Mouse (Mus musculus) midbrain, embryonic 11.5 days (tissue): ENCODE measurements at regions not wholly inside any gene's neighbourhood (a gene's known extent, or its start where the extent isn't known, plus 50 kb on each side); places are given as distances from the start of the nearest gene placed in this dataset.

ENCODE experiments used
- ATAC-seq: fragments of 200-750 bp; cut with Nextera tagmentation; 2 replicates; pipeline ENCODE4 v1.8.0; 2017; ENCODE audit warnings: moderate TSS enrichment, moderate library complexity; ENCODE audit not compliant: low FRiP score
- DNase-seq: peaks from one replicate; pipeline ENCODE4 v3.0.0; 2015; ENCODE audit warnings: low spot score; ENCODE audit errors: missing footprints
- H3K27ac ChIP-seq: fragments of 300-500 bp; sonication (generic); 2 replicates; pipeline ENCODE4 v1.5.1; 2014; ENCODE audit warnings: low read depth, low read length
- H3K27me3 ChIP-seq: fragments of 300-500 bp; sonication (generic); 2 replicates; pipeline ENCODE4 v1.6.1; 2014; ENCODE audit warnings: mild to moderate bottlenecking, low read length, moderate library complexity, mixed read lengths; ENCODE audit not compliant: control insufficient read depth, insufficient read depth
- H3K36me3 ChIP-seq: fragments of 300-500 bp; sonication (generic); 2 replicates; pipeline ENCODE4 v1.6.1; 2014; ENCODE audit warnings: mild to moderate bottlenecking, low read length, moderate library complexity, mixed read lengths; ENCODE audit not compliant: control insufficient read depth, insufficient read depth
- H3K4me1 ChIP-seq: fragments of 300-500 bp; sonication (generic); 2 replicates; pipeline ENCODE4 v1.6.1; 2014; ENCODE audit warnings: low read length; ENCODE audit not compliant: control insufficient read depth, insufficient read depth
- H3K4me2 ChIP-seq: fragments of 300-500 bp; sonication (generic); 2 replicates; pipeline ENCODE4 v1.6.1; 2014; ENCODE audit warnings: mild to moderate bottlenecking, moderate library complexity
- H3K4me3 ChIP-seq: fragments of 300-500 bp; sonication (generic); 2 replicates; pipeline ENCODE4 v1.5.1; 2014; ENCODE audit warnings: low read depth, low read length
- H3K9ac ChIP-seq: fragments of 300-500 bp; sonication (generic); 2 replicates; pipeline ENCODE4 v1.6.1; 2014; ENCODE audit warnings: low read length
- H3K9me3 ChIP-seq: fragments of 300-500 bp; sonication (generic); 2 replicates; pipeline ENCODE4 v1.6.1; 2016; ENCODE audit warnings: low read length; ENCODE audit not compliant: control insufficient read depth
- WGBS: fragments of 180-500 bp; shearing (Covaris S2); extraction: QIAGEN DNeasy Blood & Tissue Kit; methylation state at CpG from one replicate; pipeline ENCODE4 v1.1.7; 2014; 5-methylcytosine and 5-hydroxymethylcytosine counted together

DNA sequence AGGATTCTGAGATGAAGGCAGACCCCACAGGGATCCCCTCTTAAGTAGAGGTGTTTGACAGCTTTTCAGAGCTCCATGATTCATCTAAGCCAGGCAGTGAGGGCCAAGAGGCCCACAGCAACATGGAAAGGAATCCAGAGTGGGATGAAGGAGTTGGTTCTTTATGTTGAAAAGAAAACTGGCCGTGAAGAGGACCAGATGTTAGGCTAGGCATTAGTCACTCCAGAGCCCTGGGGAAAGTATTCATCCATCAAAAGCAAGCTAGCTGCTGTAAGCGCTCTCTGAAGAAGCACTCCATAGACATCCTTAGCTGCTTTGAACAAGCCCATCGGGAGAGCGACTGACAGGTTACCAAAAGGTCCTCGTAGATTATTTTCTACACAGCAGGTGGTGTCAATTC lies 383.6 kb downstream of the Cd83 start:
- no peak for ATAC-seq
- Histone ChIP-seq H3K4me1 (no peaks in the 10 kb centered on the region), H3K9ac (no peak overlapping the region), H3K4me3 (no peak overlapping the region), H3K36me3 (no peaks in the 10 kb centered on the region), H3K27me3 (no peaks in the 10 kb centered on the region), H3K9me3 (no peaks in the 10 kb centered on the region), H3K27ac (no peak overlapping the region), H3K4me2 (no peak overlapping the region)
- DNase-seq: peak; percentile 79
- 72% methylated on average over 5 of the region's 5 CpGs for WGBS

DNA sequence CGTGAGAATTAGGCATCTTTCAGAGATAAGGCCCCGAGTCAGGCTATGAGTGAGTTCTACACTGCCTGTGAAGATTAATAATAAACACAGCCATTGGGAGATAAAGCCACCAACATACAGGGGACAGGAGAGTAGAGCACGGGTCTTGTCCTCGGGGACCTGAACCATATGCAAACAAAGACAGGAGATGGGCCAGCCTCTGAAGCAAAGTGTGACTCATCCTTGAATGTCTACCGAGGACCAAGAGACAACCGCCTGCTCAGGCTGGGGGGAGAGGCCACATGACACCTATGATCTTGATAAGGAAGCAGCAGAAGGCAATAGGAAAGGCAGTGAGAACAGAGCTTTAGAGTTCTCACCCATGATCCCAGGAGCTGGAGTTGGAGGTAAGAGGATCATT lies 387.1 kb downstream of the Cd83 start:
- no peaks in the 10 kb centered on the region for H3K27me3 ChIP-seq
- WGBS: 84% methylated on average over 6 of the region's 6 CpGs

DNA sequence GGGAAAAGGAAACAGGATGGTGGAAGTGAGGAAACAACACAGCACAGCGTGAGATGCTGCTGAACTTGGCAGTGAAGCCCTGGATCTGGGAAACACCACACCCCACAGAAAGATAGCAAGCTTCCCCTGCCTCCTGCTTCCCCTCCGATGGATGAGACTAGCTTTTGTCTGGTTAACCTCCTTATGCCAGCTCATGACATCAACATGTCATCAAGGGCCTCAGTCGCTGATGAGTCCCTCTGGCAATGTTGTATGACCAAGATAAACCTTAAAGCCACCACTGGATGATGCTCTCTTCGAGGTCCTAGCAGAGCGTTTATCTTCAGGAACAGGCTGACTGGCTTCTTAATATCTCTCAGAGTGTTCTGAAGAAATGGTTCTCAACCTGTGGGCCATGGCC lies 388.1 kb downstream of the Cd83 start:
- WGBS: 95% methylated on average over 5 of the region's 5 CpGs
- ATAC-seq (no peak), DNase-seq (no peak)
- Histone ChIP-seq H3K9ac (no peak overlapping the region), H3K4me1 (no peaks in the 10 kb centered on the region), H3K27me3 (no peaks in the 10 kb centered on the region), H3K36me3 (no peaks in the 10 kb centered on the region), H3K4me3 (no peak overlapping the region), H3K9me3 (no peaks in the 10 kb centered on the region), H3K4me2 (no peak overlapping the region), H3K27ac (no peak overlapping the region)

More for the DNA sequence above, 387.1 kb downstream of the Cd83 start:
- no peak for ATAC-seq
- H3K27ac ChIP-seq: no peak overlapping the region
- H3K4me2 ChIP-seq: no peak overlapping the region
- no peaks in the 10 kb centered on the region for H3K9me3 ChIP-seq
- no peaks in the 10 kb centered on the region for H3K4me1 ChIP-seq
- H3K9ac ChIP-seq: no peak overlapping the region
- no peak for DNase-seq
- H3K4me3 ChIP-seq: no peak overlapping the region
- no peaks in the 10 kb centered on the region for H3K36me3 ChIP-seq

DNA sequence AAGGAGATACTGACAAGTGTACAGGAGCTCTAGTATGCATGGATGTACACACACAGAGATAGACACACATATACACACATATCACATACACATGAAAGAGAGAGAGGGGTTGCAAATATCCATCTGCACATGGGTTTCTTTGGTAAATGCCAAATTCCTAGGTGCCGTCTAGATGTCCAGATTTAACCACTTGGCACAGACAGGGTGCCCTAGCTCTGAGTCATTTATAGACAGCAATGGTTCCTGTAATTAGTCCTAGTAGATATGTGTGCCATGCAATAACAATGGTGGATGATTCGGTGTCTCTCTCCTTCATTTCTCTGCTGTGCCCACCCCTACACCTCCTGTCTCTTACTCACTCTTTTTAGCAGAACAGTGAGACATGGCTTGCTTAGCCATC lies 389.7 kb downstream of the Cd83 start:
- Histone ChIP-seq H3K9ac (no peak overlapping the region), H3K4me1 (no peaks in the 10 kb centered on the region), H3K27ac (no peak overlapping the region), H3K9me3 (no peaks in the 10 kb centered on the region), H3K36me3 (no peaks in the 10 kb centered on the region), H3K4me3 (no peak overlapping the region), H3K27me3 (no peaks in the 10 kb centered on the region), H3K4me2 (no peak overlapping the region)
- WGBS: 94% methylated on average over 2 of the region's 2 CpGs
- DNase-seq: no peak
- no peak for ATAC-seq

DNA sequence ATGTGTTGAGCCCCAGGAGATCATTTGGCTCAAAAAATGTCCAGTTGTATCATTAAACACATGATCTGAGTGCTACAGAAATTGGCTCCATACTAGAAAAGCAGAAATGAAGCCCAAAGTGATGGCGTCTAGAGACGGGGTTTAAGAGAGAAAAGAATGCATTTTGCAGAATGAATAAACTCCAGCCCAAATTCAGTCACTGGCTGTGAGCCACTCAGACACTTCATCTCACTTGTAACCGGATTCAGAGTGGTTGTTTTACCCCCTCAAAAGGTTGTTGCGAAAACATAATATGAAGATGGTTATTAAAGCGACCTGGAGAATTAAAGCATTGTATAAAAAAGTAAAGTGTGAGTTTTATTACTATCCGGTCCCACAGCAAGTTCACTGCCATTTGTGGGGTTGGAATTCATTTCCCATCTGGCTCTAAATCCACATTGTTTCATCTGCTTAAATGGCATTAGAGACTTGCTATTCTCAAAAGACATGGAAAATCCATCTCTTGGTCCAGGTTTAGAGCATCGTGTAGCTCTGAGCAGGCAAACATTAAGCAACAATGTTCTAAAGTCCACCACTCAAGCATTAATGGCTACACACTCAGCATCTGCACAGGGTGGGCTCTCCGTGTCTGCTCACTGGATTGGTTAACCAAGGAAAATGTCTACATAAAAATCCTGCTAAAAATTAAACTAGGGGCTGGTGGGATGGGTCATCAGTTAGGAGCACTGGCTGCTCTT lies 390.9 kb downstream of the Cd83 start:
- DNase-seq (no peak), ATAC-seq (no peak)
- H3K27ac ChIP-seq: no peak overlapping the region
- no peak overlapping the region for H3K4me3 ChIP-seq
- no peaks in the 10 kb centered on the region for H3K36me3 ChIP-seq
- no peak overlapping the region for H3K9ac ChIP-seq
- H3K9me3 ChIP-seq: no peaks in the 10 kb centered on the region
- no peaks in the 10 kb centered on the region for H3K27me3 ChIP-seq
- 88% methylated on average over 8 of the region's 8 CpGs for WGBS
- H3K4me2 ChIP-seq: no peak overlapping the region
- no peaks in the 10 kb centered on the region for H3K4me1 ChIP-seq

DNA sequence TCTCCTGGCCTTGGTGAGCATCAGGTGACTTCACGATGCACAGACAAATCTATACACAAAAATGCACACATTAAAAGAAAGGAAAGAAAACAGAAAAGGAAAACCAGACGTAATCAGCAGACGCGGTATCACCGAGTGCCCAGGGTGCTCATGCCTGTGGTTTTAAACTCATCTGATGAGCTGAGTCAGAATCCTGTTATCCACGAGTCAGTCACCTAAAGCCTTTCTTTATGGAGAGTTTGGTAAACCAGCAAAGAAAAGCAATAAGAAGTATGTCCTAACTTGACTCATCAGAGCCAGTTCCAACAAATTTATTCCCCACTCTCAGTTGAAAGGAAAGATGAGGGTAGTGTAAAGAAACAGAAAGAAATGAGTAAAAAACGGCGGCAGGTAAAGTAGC lies 391.5 kb downstream of the Cd83 start:
- no peaks in the 10 kb centered on the region for H3K36me3 ChIP-seq
- 88% methylated on average over 8 of the region's 8 CpGs for WGBS
- no peak overlapping the region for H3K4me3 ChIP-seq
- no peak overlapping the region for H3K4me2 ChIP-seq
- no peaks in the 10 kb centered on the region for H3K4me1 ChIP-seq
- ATAC-seq (no peak), DNase-seq (no peak)
- H3K9ac ChIP-seq: no peak overlapping the region
- H3K27me3 ChIP-seq: no peaks in the 10 kb centered on the region
- H3K9me3 ChIP-seq: no peaks in the 10 kb centered on the region
- no peak overlapping the region for H3K27ac ChIP-seq

DNA sequence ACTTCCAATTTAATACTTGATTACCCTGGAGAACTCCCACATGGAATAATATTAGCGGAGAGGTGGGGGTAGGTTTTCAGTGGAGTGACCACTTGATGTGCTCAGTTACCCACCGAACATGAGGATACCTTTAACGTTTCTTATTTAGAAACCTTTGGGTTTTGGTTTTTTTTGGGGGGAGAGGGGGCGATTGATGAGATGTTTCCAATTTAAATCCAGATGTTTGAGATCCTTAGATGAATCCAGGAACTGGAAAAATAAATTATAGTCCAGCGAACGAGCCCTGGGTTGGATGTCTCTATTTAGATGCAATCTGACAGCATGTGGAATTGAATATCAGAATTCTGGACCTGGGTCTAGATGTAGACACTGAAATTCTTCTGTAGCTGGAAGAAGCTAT lies 393.4 kb downstream of the Cd83 start:
- ATAC-seq (no peak), DNase-seq (no peak)
- H3K9ac ChIP-seq: no peak overlapping the region
- no peaks in the 10 kb centered on the region for H3K9me3 ChIP-seq
- WGBS: 87% methylated on average over 6 of the region's 6 CpGs
- no peaks in the 10 kb centered on the region; the same call in 1 of the 2 replicates for H3K4me1 ChIP-seq
- no peak overlapping the region for H3K4me3 ChIP-seq
- no peak overlapping the region for H3K4me2 ChIP-seq
- no peaks in the 10 kb centered on the region for H3K36me3 ChIP-seq
- H3K27ac ChIP-seq: no peak overlapping the region
- no peaks in the 10 kb centered on the region for H3K27me3 ChIP-seq

DNA sequence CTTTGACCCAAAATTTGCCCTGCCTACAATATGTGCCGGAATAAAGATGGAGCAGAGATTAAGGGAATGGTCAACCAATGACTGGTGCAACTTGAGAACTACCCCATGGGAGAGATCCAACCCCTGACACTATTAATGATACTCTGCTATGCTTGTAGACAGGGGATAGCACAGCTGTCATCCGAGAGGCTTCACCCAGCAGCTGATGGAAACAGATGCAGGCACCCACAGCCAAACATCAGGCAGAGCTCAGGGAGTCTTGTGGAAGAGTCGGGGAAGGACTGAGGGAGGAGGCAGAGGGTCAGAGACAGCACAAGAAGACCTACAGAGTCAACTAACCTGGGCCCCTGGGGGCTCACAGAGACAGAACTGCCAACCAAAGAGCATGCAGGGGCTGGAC lies 395.8 kb downstream of the Cd83 start:
- no peaks in the 10 kb centered on the region for H3K36me3 ChIP-seq
- H3K27ac ChIP-seq: no peak overlapping the region
- no peak for ATAC-seq
- H3K9ac ChIP-seq: no peak overlapping the region
- H3K9me3 ChIP-seq: no peaks in the 10 kb centered on the region
- H3K27me3 ChIP-seq: no peaks in the 10 kb centered on the region
- H3K4me3 ChIP-seq: no peak overlapping the region
- H3K4me2 ChIP-seq: no peak overlapping the region
- DNase-seq: no peak
- 86% methylated on average over 3 of the region's 3 CpGs for WGBS
- no peaks in the 10 kb centered on the region; the same call in 1 of the 2 replicates for H3K4me1 ChIP-seq

DNA sequence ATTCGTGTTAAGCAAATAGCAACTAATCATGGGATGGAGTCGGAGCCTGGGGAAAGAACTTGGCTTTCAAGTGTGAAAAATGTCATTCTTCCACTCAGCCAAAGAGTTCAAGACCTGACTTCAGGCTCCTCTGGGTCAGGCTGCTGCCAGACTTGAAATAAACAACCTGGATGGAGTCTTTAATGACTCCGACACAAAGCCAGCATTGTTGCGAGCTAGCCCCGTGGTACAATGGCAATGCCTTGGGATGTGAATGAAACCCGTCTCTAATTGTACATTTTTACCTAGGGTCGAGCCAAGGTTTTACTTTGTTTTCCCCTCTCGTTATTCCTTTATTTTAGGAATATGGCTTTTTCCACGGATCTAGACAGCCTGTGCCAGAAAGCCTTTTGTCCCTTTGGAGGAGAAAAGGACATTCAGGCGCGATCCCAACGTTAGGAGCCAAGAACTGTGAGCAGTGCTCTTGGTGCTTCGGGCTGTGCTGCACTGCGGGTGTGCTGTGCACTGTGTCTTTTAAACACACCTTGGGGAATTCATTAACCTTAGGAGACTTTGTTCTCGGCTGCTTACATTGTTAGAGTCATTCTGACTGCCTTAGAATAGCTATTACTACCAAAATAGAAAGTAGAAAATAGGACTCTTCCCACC lies 398.1 kb downstream of the Cd83 start:
- Histone ChIP-seq H3K27me3 (no peaks in the 10 kb centered on the region), H3K9me3 (no peaks in the 10 kb centered on the region), H3K4me3 (no peak overlapping the region), H3K27ac (no peak overlapping the region), H3K4me1 (no peaks in the 10 kb centered on the region; the same call in 1 of the 2 replicates), H3K4me2 (no peak overlapping the region), H3K9ac (no peak overlapping the region), H3K36me3 (no peaks in the 10 kb centered on the region)
- DNase-seq: no peak
- no peak for ATAC-seq
- 66% methylated on average over 15 of the region's 15 CpGs for WGBS
